Mouse (Mus musculus) E14TG2a.4 (cell line): ENCODE data around the gene Smarcc2.

Experiments
- CTCF ChIP-seq: conservative IDR thresholded peaks from 2 replicates; pipeline ENCODE4 v1.5.1; 2014; ENCODE audit warnings: low read length
- NANOG ChIP-seq: IDR thresholded peaks from 2 replicates; pipeline ENCODE4 v1.6.1; 2014; ENCODE audit warnings: borderline replicate concordance, low read length, mixed read lengths
- POU5F1 ChIP-seq: IDR thresholded peaks from 2 replicates; pipeline ENCODE4 v1.6.1; 2014; ENCODE audit warnings: low read length, borderline replicate concordance

DNA sequence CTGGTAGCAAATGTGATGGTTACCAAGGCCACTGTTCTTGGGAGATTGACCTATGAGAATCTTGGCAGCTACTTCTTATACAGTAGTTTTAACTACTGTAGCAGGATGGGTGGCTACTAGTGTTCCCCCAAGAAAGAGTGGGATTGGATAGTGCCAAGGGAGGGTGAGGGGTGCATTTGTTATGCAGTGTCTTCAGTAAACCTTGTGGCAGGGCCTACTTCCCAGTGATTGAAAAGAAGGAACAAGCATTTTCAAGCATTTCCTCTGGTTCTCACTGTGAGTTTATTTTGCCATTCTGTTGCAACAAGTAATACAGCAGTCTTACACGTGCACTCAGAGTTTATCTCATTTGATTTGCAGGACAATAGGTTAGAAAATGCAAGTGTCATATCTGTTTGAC, 46.5 kb upstream of the Smarcc2 start:
- TF ChIP-seq CTCF (no peak), POU5F1 (no peak), NANOG (no peak)
